Mouse (Mus musculus): ENCODE measurements around the gene Iqschfp.

The Iqschfp gene

GRCm38 (mm10) chr3:67954459-67955065 is 62.5 kb downstream of the Iqschfp start:
- peak; percentile 43 for DNase-seq (ENCODE audit: inconsistent ontology term)

GRCm38 (mm10) chr3:67959672-67960071 is 67.6 kb downstream of the Iqschfp start:
- DNase-seq (ENCODE audit: inconsistent ontology term): no peak

GRCm38 (mm10) chr3:67960133-67960532 is 68.1 kb downstream of the Iqschfp start:
- DNase-seq (ENCODE audit: inconsistent ontology term): no peak

GRCm38 (mm10) chr3:67960727-67961126 is 68.7 kb downstream of the Iqschfp start:
- DNase-seq (ENCODE audit: inconsistent ontology term): peak; percentile 22

DNA sequence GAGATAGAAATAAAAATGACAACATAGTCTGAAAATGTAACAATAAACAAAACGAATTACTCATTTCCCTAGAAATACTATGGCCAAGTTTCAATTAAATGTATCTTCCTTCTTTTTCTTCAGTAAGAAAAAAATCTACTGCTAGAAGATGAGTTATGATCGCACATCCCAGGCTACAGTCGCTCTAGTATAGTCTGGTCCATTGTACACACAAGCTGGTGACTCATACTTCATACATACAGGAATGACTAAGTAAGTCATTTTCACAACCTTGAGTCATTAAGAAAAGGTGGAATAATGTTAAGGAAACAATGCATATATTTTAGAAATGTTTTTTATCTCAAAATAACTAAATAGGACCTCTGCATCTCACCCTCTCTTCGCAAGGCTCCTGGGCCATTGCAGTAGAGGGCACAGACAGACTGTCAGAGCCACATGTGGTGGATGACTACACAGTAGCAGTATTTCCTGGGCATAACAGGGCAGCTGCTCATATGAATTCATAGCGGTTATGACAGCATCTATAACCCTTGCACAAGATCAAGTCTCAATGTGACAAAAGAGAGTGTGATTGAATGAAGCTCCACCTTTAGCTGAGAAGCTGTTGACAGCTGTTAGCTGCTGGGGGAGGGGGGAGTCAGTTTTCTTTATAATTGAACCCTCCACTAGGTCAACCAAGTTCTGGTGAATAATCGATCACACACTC is 70.1 kb downstream of the Iqschfp start:
- DNase-seq (ENCODE audit: inconsistent ontology term): peak; percentile 13

DNA sequence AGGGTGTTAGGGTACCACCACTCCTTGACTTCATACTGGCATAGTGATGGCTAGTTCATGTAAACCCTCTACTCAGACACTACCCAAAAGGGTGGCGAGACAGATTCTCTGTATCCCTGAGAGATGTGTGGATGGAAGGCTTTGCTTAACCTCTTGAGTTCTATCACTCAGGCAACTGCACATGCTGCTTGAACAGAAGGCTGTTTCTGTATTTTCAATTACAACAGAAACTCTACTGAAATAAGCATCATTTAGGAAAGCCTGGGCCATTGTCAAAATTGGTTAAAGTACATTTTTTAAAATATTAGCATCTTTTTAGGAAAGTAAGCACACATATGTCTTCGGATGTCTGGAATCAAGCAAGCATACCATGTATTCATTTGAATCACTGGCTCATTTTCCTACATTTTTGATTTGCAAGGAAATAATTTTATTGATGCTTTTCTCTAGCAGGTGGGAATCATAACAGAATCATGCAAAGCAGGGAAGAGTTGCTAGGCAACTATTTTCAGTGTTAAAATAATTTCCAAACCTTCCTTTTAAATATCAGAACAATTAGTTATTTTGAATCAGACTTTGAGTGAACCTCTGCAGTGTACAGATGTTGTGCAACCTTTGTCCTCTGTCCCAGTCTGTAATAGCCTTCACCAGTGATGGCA is 82.4 kb downstream of the Iqschfp start:
- DNase-seq (ENCODE audit: inconsistent ontology term): no peak

DNA sequence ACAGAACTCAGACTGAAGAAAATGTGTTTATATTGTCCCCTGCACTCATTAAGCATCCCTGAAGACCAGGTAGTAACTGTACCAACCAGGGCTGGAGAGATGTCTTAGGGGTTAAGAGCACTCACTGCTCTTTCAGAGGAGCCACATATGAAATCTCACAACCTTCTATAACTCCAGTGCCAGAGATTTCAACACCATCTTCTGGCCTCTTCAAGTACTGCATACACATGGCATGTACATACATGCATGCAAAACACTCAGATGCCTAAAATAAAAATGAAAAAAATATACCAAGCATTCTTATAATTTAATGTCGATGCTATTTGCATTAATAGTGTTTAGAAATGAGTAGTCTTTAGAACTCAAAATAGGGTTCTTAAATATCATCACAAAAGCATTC is 88.0 kb downstream of the Iqschfp start:
- no peak for DNase-seq (ENCODE audit: inconsistent ontology term)

DNA sequence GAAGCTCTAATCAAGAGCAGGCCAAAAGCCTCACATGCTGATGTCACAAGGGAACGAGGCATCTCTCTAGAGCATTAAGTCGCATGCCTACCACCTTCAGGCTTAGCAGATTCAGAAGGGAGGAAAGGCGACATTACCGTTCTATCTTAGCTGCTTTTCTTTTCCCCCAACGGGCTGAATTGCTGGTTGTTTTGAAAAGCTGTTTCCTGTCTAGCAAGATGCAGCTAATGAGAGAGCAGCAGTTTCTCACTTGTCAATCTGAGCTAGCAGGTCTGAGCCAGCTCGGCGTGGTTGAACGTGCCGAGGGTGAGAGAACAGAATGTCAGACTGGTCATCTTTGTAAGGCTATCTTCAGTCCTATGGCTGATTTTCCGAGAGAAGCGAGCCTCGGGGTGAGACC is 91.3 kb downstream of the Iqschfp start:
- DNase-seq (ENCODE audit: inconsistent ontology term): no peak

DNA sequence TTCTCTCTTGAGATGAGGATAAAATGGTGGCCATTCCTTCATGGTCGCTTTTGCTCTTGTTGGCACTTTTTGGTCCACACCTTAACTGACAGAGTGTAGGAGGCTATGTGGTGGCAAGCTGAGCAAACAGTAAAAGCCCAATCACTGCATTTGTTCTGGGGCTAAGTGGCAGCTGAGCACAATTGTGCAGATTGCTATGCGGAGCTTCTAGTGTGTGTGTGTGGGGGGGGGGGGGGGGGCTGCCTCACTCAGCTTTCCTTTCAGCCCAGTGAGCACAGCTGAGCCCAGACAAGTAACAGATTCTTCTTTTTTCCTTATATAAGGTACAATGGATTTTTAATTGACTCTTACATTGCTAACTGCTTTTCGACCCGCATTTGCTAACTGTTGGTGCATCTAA is 110.4 kb downstream of the Iqschfp start:
- no peak for DNase-seq (ENCODE audit: inconsistent ontology term)

DNA sequence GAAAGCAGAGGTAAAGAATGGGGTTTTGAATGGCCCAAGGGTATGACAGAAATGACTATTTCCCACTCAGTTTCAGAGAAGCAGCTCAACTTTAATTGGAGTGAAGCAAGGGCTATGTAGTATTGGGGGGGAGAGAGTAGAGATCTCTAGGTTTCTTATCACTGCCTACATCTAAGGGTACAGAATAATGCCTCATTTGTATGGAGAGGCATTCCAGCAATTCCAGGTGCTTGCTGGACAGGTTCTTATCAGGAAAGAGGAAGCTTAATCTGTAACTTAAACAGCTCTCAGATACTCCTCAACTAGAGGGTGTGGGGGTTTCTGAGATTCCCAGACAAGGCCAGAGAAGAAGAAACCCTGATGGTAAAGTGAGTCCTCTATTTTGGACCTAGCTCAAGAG is 120.3 kb downstream of the Iqschfp start:
- DNase-seq (ENCODE audit: inconsistent ontology term): no peak

DNA sequence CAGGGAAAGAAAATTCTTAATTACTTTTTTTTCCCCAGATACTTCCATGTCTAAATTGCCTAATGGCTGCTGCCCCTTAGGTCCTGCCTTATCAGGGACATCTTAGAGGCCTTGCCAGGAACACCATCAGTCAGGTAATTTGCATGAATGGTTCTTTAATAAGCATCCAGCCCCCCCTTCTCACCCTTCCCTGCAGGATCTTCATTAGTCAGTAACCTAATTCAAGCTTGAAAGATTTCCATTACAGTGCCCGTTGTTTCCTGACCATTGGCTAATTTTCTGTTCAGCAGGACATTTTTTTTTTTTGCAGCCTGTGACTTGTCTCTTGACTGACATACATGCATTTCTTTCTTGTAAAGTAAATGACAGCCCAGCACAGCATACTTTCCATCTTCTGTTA is 123.8 kb downstream of the Iqschfp start:
- DNase-seq (ENCODE audit: inconsistent ontology term): peak; percentile 62

DNA sequence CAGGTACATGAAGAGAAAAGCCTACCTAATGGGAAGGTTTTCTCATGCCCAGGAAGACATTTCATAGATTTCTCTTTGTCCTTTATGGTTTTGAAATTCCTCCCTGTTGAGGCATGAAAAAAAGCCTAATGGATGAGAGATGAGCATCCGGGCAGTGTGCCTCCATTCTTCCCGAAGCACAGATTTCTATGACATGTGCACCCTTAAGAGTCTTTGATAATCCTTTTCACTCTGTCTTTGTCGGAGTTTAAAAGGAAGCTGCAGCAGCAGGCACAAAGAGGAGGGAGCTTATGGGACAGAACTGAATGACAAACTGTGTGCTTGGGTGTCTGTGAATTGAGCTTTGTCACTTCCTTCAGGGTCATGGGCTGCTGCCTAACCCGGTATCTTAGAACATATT is 127.4 kb downstream of the Iqschfp start:
- peak; percentile 16 for DNase-seq (ENCODE audit: inconsistent ontology term)

DNA sequence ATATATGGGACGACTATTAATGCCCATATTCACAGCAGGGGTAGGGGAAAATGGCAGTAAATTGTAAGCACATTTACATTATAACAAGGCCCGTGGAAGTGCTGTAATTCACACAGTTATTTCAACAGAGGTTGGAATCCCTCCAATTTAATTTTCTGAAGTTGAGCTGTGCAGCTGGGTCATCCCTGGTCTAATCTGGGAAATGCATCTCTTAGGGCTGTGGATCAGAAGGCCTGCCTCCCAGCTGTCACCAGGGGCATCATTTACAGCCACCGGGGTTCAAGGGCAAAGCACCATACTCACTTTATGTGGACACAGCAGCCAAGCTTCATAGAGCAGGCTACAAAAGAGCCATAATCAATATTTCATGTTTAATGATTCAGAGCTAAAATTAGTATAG is 144.1 kb downstream of the Iqschfp start:
- no peak for DNase-seq (ENCODE audit: inconsistent ontology term)

DNA sequence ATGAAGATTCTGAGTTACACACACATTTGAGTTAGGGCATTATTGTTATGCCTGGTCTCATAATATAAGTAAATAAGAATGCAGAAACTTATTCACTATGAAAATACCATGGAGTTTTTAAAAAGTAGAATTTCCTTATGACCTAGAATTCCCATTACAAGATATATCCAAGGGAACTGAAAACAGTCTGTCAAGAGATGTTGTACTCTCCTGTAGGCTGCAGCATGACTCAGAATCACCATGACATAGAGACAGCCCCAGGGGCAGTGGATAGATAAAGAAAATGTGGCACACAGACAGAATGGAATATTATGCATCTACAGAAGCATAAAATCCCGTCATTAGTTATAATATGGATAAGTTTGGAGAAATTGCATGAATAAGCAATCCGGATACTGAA is 150.9 kb downstream of the Iqschfp start:
- DNase-seq (ENCODE audit: inconsistent ontology term): no peak

DNA sequence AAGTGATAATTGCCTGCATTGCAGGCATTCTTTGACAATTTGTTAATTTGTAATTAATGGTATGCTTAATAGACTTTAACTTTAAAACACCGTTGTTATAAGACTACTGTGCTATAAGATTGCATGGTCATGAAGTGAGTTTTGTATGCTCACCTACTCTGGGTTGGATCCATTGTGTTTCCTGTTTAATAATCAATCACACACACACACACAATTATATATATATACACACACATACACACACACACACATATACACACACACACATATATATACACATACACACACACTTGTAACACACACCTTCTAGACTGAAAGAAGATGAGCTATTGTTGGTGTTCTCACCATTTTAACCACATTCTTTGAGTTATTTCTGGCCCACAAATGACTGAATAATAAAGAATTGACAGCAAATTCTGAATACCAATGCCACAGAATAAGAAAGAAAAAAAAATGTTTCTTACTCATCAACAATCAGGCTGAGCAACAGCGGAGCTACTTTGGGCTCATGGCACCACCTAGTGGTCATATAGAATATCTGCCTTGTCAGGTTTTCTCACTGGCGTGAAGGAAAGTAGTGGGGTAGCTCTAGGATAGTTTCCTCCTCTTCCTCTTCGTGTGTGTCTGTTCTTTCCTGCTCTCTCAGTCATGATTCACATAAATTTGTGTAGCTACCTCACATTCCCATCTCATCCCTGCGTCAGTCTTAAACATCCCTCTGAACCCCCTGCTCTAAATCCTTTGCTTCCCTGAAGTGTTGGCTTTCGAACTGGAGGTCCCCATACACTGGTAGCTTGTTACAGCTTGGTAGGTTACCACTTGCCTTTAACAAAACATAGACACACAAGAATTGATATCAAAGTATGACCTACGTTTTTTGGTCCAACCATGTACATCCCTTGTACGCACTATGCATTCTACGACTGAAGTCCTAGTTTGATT is 153.7 kb downstream of the Iqschfp start:
- DNase-seq (ENCODE audit: inconsistent ontology term): peak; percentile 46

DNA sequence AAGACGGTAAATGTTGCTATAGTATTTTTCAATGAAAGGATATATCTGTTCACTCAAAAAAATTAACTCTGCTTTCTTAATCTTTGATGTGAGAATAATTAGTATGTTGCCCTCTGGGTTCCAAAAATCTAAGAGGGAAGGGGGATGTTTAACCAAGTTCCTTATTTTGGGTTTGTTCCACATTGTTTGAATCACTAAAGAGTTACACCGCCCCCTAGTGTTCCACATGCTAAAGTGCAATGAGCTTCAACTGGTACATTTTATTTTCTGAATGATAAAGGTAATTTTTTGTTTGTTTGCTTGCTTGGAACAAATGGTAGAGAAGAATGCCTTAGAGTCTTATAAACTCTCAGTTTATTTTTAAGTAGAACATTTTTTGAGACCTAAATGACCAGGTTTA is 161.5 kb downstream of the Iqschfp start:
- no peak for DNase-seq (ENCODE audit: inconsistent ontology term)

DNA sequence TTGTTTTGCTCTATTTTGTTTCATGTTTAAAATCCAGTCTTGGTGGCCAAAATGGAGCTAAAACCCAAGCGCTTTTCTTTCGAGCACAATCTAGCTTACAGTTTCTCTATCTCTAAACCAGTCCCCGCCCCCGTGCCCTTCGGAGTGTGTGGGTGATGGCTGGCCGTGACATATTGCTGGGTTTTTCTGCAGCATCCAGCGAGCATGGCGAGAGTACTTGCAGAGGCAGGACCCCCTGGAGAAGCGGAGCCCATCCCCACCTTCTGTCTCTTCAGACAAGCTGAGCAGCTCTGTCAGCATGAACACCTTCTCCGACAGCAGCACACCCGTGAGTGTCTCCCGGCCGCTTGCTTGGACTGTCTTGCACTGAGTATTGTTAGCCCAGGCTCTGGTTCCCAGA is 163.0 kb downstream of the Iqschfp start:
- no peak for DNase-seq (ENCODE audit: inconsistent ontology term)

GRCm38 (mm10) chr3:68056373-68057275 is 164.6 kb downstream of the Iqschfp start:
- peak; percentile 69 for DNase-seq (ENCODE audit: inconsistent ontology term)

DNA sequence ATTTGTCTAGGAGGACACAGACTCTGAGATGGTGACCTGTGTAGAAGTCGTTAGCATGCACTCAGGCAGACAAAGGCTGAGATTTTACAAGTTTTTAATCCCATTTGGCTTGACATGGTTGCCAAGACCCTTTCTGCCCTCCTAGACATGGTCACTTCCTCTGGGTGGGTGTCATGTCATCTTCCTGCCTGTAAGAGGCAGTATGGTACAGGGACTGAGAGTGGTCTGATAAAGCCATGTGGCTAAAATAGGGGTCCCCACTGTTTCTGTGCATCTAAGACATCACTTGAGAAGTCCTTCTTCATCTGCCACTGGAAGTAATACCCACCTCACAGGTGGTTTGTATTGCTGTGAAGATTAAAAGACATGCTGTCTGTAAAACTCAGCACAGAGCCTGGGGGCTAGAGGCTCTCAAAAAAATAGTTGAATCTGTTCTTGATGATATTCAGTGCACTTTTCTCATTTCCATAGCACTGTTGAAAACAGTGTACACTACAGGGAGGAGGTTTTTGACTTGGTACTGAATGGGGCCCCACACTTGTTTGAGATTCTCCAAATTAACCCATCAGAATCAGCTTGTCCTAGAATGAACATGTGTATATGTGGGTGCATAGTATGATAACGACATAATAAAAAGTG is 167.2 kb downstream of the Iqschfp start:
- peak; percentile 29 for DNase-seq (ENCODE audit: inconsistent ontology term)

DNA sequence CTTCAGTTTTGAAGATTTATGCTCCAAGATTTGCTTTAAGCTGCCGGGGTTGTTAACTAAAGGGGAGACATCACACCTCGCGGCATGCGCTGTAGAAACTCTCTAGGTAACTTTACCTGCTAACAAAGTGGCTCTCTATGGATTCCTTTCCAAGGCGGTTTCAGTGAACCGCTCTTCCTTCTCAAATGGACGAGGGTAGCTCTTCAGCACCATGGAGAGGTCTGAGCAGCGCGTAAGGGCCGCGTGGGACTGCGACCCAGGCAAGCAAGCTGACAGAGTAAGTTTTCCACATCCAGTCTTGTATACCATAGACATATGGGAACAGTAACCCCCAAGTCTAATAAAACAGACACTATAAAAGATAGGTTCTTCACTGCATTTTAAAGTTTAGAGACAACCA is 172.7 kb downstream of the Iqschfp start, which contains the start of gene Schip1:
Schip1 (plus strand) TSS at position 72 of the 400 bp plus-strand sequence.
- DNase-seq (ENCODE audit: inconsistent ontology term): no peak

All from Muller cell, postnatal 12 days (primary cell).